Mouse (Mus musculus): ENCODE measurements around the gene Ankrd36. TPM values are rescaled to one million over a fixed set of nuclear protein-coding genes. Genes with fewer than 3 reads are reported as not detected.

Ankrd36 gene
- polyA plus RNA-seq (2011; ENCODE audit: insufficient read length, low read depth, missing spikeins) = not detected in 2 replicates

DNA sequence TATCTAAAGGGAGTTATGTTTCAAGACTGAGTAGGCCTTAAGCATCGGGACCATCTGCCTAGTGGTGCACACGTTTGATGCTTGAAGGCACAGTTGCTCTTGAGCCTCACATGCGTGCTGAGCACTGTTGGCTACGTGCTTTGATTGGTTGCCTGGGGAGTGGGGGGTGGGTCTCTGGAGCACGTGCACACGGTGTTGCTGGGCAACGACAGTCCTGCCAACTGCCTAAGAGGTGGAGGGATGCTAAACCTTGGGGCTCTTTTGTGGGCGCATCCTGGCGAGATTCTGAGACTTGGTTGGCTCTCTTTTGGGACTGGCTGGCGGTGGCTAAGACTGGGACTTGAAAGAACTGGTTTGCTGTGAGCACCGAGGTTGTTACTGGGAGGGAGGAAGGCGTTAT lies at the start of gene Ankrd36:
Gene Ankrd36, plus strand, starts transcription at position 211 of the 400 bp plus-strand sequence.
- TF ChIP-seq POLR2A (IDR thresholded peaks at IDR 0.05; ENCODE audit: low read depth, low read length) (no peak), CTCF (IDR thresholded peaks at IDR 0.05; ENCODE audit: borderline replicate concordance, insufficient read depth, low read length) (no peak)
- H3K4me1 ChIP-seq (ENCODE audit: control insufficient read depth, insufficient read depth, low read length) = peaks cover 4% of the 10 kb centered on the region; the same call in 1 of the 2 replicates

DNA sequence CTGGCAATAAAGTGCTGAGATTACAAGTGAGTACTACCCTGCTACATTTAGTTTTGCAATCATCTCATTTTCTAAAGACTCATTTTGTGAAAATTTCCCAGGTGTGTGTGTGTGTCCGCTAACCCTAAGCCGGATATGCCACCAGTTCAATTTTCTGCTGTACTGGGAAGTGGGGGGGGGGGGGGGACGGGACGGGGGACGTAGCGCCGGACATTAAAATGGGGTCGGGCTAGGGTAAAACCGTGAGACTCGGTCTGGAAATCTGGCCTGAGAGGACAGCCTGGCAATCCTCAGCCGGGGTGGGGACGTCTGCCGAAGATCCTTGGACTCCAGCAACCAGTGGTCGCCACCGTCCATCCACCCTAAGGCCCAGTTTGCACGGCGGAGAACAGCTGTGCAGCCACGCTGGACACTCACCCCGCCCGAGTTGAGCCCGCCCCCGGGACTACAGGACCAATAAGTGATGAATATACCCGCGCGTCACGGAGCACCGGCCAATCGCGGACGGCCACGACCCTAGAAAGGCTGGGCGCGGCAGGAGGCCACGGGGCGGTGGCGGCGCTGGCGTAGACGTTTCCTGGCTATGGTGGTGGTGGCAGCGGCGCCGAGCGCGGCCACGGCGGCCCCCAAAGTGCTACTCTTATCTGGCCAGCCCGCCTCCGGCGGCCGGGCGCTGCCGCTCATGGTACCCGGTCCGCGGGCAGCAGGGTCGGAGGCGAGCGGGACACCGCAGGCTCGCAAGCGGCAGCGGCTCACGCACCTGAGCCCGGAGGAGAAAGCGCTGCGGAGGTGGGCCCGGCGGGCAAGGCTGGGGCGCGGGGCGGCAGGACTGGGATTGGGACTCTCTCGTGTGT lies 48.8 kb upstream of the Ankrd36 start, which contains the start of gene Xbp1:
Gene Xbp1, plus strand, starts transcription at position 248 of the 854 bp plus-strand sequence.
- Histone ChIP-seq H3K4me1 (ENCODE audit: control insufficient read depth, insufficient read depth, low read length) (peaks cover 3% of the 10 kb centered on the region), H3K27ac (ENCODE audit: insufficient read depth, low read length) (peak within 1 kb of the TSS; percentile 92), H3K4me3 (ENCODE audit: insufficient read depth, low read length) (peak within 1 kb of the TSS; percentile 82)
- TF ChIP-seq POLR2A (IDR thresholded peaks at IDR 0.05; ENCODE audit: low read depth, low read length) (peak; percentile 88), CTCF (IDR thresholded peaks at IDR 0.05; ENCODE audit: borderline replicate concordance, insufficient read depth, low read length) (no peak)

More for the DNA sequence above, at the start of gene Ankrd36:
- no peak within 1 kb of the TSS for H3K27ac ChIP-seq (ENCODE audit: insufficient read depth, low read length)
- H3K4me3 ChIP-seq (ENCODE audit: insufficient read depth, low read length) = no peak within 1 kb of the TSS

- peak overlapping the region; percentile 92 for H3K27ac ChIP-seq (ENCODE audit: insufficient read depth, low read length)
- peaks cover 3% of the 10 kb centered on the region for H3K4me1 ChIP-seq (ENCODE audit: control insufficient read depth, insufficient read depth, low read length)
- peak overlapping the region; percentile 82 for H3K4me3 ChIP-seq (ENCODE audit: insufficient read depth, low read length)
- TF ChIP-seq POLR2A (IDR thresholded peaks at IDR 0.05; ENCODE audit: low read depth, low read length) = no peak
Observed at GRCm38 (mm10) chr11:5521266-5521515, 48.3 kb upstream of the Ankrd36 start.

GRCm38 (mm10) chr11:5521516-5522291 lies 47.8 kb upstream of the Ankrd36 start:
- peaks cover 3% of the 10 kb centered on the region for H3K4me1 ChIP-seq (ENCODE audit: control insufficient read depth, insufficient read depth, low read length)
- TF ChIP-seq POLR2A (IDR thresholded peaks at IDR 0.05; ENCODE audit: low read depth, low read length) (peak; percentile 71), CTCF (IDR thresholded peaks at IDR 0.05; ENCODE audit: borderline replicate concordance, insufficient read depth, low read length) (peak; percentile 30; the same call in 1 of the 2 replicates)
- H3K27ac ChIP-seq (ENCODE audit: insufficient read depth, low read length) = peak overlapping the region; percentile 92
- H3K4me3 ChIP-seq (ENCODE audit: insufficient read depth, low read length) = peak overlapping the region; percentile 82

DNA sequence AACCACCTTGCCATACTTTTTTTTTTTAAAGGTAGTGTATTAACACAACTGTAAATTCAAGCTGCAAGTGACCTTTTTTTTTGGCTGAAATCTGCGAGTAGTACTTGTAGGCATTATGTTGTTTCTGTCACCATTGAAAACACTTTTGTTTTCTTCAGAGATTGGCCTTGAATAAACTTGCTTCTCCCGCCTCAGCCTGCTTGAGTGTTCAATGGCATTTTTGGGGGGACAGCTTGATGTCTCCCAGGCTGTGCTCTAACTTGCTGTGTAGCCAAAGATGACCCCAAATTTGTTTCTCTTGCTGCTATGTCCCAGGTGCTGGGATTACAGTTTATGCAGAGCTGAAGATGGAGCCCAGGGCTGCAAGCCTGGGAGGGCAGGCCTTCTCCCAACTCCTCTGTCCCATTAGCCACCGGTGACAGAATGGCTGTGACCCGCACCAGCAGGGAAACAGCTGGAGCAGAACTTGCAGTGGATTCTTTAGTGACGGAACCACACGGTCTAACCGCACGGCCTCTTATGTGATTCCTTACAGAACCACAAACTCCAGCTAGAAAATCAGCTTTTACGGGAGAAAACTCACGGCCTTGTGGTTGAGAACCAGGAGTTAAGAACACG lies 46.6 kb upstream of the Ankrd36 start:
- Histone ChIP-seq H3K4me1 (ENCODE audit: control insufficient read depth, insufficient read depth, low read length) (peaks cover 3% of the 10 kb centered on the region), H3K27ac (ENCODE audit: insufficient read depth, low read length) (no peak overlapping the region), H3K4me3 (ENCODE audit: insufficient read depth, low read length) (peak overlapping the region; percentile 53)
- no peak for TF ChIP-seq POLR2A (IDR thresholded peaks at IDR 0.05; ENCODE audit: low read depth, low read length)
- TF ChIP-seq CTCF (IDR thresholded peaks at IDR 0.05; ENCODE audit: borderline replicate concordance, insufficient read depth, low read length) = no peak

- peaks cover 6% of the 10 kb centered on the region for H3K4me1 ChIP-seq (ENCODE audit: control insufficient read depth, insufficient read depth, low read length)
- H3K27ac ChIP-seq (ENCODE audit: insufficient read depth, low read length) = no peak overlapping the region
- TF ChIP-seq POLR2A (IDR thresholded peaks at IDR 0.05; ENCODE audit: low read depth, low read length) (no peak), CTCF (IDR thresholded peaks at IDR 0.05; ENCODE audit: borderline replicate concordance, insufficient read depth, low read length) (no peak)
- no peak overlapping the region for H3K4me3 ChIP-seq (ENCODE audit: insufficient read depth, low read length)
Observed at GRCm38 (mm10) chr11:5525418-5525817, 44.1 kb upstream of the Ankrd36 start.

DNA sequence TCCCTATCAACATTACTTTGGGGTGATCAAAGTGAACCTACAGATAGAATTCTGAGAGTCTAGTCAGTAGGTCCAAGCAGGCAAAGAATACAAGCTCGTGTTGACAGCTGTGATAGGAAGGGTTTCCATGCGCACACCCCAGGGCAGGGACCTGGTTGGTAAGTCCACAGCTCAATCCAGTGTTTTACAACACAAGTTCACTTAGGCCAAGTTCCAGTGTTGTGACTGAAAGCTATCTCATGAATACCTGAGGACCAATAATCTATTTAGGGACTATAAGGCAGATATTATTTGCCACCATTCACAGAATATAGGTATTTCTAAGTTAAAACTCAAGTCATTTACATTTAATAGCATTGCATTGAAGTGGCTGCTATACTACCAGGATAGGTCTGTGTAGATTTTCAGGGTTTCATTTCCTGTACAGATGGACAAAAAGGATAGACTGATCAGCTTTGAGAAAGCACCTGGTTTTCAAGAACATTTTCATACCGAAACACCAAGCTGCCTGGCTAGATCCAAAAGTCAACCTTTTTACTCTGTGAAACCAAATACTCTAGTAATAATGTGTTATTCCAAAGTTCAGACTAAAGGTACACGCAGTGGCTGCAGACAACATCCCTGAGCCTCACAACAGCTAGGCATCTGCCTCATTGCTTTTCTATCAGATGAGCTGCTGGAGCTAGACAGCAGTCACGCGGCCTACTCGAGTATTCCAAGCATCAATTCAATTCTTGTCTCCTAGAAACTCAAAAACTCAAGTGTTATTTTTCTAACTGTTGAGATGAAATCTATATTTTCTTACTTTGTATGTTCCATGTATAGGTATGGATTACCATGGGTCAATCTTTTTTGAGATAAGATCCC lies 42.7 kb upstream of the Ankrd36 start:
- TF ChIP-seq CTCF (IDR thresholded peaks at IDR 0.05; ENCODE audit: borderline replicate concordance, insufficient read depth, low read length) (no peak), POLR2A (IDR thresholded peaks at IDR 0.05; ENCODE audit: low read depth, low read length) (no peak; the same call in none of the 2 replicates)
- no peak overlapping the region for H3K4me3 ChIP-seq (ENCODE audit: insufficient read depth, low read length)
- peaks cover 6% of the 10 kb centered on the region for H3K4me1 ChIP-seq (ENCODE audit: control insufficient read depth, insufficient read depth, low read length)
- 0 out of 2 replicates have a peak overlapping the region, but pooled peaks have one; percentile 31 for H3K27ac ChIP-seq (ENCODE audit: insufficient read depth, low read length)

DNA sequence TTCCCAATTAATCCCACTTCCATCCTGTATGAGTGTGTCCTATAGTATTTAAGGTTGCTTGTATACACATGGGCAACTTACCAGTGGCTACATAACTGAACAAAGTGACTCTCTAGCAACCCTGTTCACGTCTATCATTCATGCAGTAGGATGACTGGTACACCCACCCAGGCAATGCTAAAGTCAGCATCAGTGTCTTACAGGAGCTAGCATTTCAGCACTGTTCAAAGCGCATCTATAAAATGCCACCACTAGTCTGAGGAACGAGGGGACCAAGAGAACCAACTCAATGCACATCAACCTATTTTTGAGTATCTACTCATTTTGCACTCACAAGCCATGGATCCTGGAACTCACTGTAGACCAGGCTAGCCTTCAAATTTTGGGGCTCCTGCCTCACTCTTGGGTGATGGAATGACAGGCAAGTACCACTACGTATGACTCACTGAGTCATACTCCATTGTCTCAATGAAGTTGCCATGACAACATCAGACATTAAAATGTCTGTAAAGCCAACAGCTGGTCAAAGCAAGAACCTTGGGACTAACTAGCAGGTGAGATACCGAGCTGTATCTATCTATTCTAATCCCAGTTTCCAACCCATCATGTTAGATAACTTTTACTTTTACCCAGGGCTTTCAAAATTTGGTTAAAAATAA lies 41.5 kb upstream of the Ankrd36 start:
- Histone ChIP-seq H3K27ac (ENCODE audit: insufficient read depth, low read length) (0 out of 2 replicates have a peak overlapping the region, but pooled peaks have one; percentile 22), H3K4me3 (ENCODE audit: insufficient read depth, low read length) (no peak overlapping the region), H3K4me1 (ENCODE audit: control insufficient read depth, insufficient read depth, low read length) (peaks cover 6% of the 10 kb centered on the region)
- TF ChIP-seq POLR2A (IDR thresholded peaks at IDR 0.05; ENCODE audit: low read depth, low read length) = no peak
- no peak for TF ChIP-seq CTCF (IDR thresholded peaks at IDR 0.05; ENCODE audit: borderline replicate concordance, insufficient read depth, low read length)
